Mouse (Mus musculus) bone marrow, adult 2 months (tissue): ENCODE results near the gene Scn1b.

Source experiments
- CTCF ChIP-seq: fragments of 200-500 bp; IDR thresholded peaks from 2 replicates; pipeline ENCODE4 v1.5.1; 2011; ENCODE audit warnings: low read length, control low read depth; ENCODE audit not compliant: control insufficient read depth, insufficient read depth
- POLR2A ChIP-seq: fragments of 200-500 bp; IDR thresholded peaks from 2 replicates; pipeline ENCODE4 v1.6.1; 2011; ENCODE audit warnings: low read depth, mild to moderate bottlenecking, control low read depth, low read length, borderline replicate concordance; ENCODE audit not compliant: control insufficient read depth

DNA sequence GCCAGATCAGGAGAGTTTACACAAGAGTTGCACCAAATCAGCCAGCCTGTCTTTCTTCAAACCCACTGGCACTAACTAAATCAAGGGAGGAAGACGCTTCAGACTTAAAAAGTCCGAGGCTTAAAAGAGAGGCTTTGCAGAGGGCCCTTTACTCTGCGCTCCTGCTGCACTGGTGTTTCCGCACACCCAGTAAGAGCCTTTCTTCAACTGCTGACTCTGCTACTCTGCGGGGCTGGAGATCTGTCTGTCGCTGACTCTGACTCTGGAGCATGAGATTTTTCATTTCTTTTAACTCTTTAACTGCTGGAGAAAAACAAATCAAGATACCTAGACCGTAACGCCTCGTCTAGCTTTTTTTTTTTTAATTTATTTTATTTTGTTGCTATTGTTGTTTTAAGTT, 42.7 kb downstream of the Scn1b start:
- no peak for TF ChIP-seq CTCF
- TF ChIP-seq POLR2A: no peak
